Mouse (Mus musculus) T-helper 2 cell (primary cell): ENCODE measurements around the gene Wipi2.

Experiments used
- in situ Hi-C: fragments of 300-600 bp; cut with MboI, MseI; formaldehyde crosslinking; loops from one replicate; pipeline ENCODE4 v1.15.1; 2025; ENCODE audit warnings: high pct_unique_total_duplicates

Wipi2 gene

GRCm38 (mm10) chr5:142629663-142630025, 2.1 kb downstream of the Wipi2 start:
- in situ Hi-C loops, result no loop called here

- in situ Hi-C loops, result no loop called here
These were observed 2.7 kb downstream of the Wipi2 start for GRCm38 (mm10) chr5:142630224-142630623.

GRCm38 (mm10) chr5:142637823-142638222, 10.3 kb downstream of the Wipi2 start:
- in situ Hi-C loops, result no loop called here

GRCm38 (mm10) chr5:142640088-142640487, 12.6 kb downstream of the Wipi2 start:
- in situ Hi-C loops, result no loop called here

- in situ Hi-C loops, result no loop called here
These were observed 14.0 kb downstream of the Wipi2 start for GRCm38 (mm10) chr5:142641331-142642051.

- in situ Hi-C loops, result no loop called here
These were observed 20.7 kb downstream of the Wipi2 start for GRCm38 (mm10) chr5:142648162-142648561.

- in situ Hi-C loops, result no loop called here
These were observed 22.1 kb downstream of the Wipi2 start for GRCm38 (mm10) chr5:142649460-142650050.

- in situ Hi-C loops, result no loop called here
These were observed 22.9 kb downstream of the Wipi2 start for GRCm38 (mm10) chr5:142650390-142650789.

- in situ Hi-C loops, result no loop called here
These were observed 23.4 kb downstream of the Wipi2 start for GRCm38 (mm10) chr5:142650794-142651497.

GRCm38 (mm10) chr5:142652266-142652665, 24.8 kb downstream of the Wipi2 start:
- in situ Hi-C loops, result no loop called here

- in situ Hi-C loops, result no loop called here
These were observed 33.3 kb downstream of the Wipi2 start for GRCm38 (mm10) chr5:142660656-142661434.

- in situ Hi-C loops, result no loop called here
These were observed 40.4 kb downstream of the Wipi2 start for GRCm38 (mm10) chr5:142667921-142668320.

GRCm38 (mm10) chr5:142668556-142669263, 41.2 kb downstream of the Wipi2 start:
- in situ Hi-C loops, result no loop called here

- in situ Hi-C loops, result no loop called here
These were observed 42.2 kb downstream of the Wipi2 start for GRCm38 (mm10) chr5:142669726-142670125.

GRCm38 (mm10) chr5:142673082-142673481, 45.6 kb downstream of the Wipi2 start:
- in situ Hi-C loops, result no loop called here

GRCm38 (mm10) chr5:142678141-142678571, 50.7 kb downstream of the Wipi2 start:
- in situ Hi-C loops, result no loop called here

GRCm38 (mm10) chr5:142679065-142679464, 51.6 kb downstream of the Wipi2 start:
- in situ Hi-C loops, result no loop called here

- in situ Hi-C loops, result no loop called here
These were observed 54.4 kb downstream of the Wipi2 start for GRCm38 (mm10) chr5:142681911-142682310.

GRCm38 (mm10) chr5:142682529-142682928, 55.0 kb downstream of the Wipi2 start:
- in situ Hi-C loops, result no loop called here

GRCm38 (mm10) chr5:142688866-142689265, 61.4 kb downstream of the Wipi2 start:
- in situ Hi-C loops, result no loop called here

- in situ Hi-C loops, result no loop called here
These were observed 62.8 kb downstream of the Wipi2 start for GRCm38 (mm10) chr5:142690343-142690742.
